Mouse (Mus musculus) thymus, adult 2 months (tissue): ENCODE results near the gene Mrtfa. TPM values are rescaled to one million over a fixed set of nuclear protein-coding genes. Genes with fewer than 3 reads are reported as not detected.

Experiments used
- DNase-seq: peaks from one replicate; pipeline ENCODE4 v3.0.0; 2021
- H3K27ac ChIP-seq: fragments of 200-500 bp; 2 replicates; pipeline ENCODE4 v1.5.1; 2012; ENCODE audit warnings: low read length, control low read depth; ENCODE audit not compliant: control insufficient read depth, insufficient read depth
- H3K27me3 ChIP-seq: fragments of 200-500 bp; 2 replicates; pipeline ENCODE4 v1.6.1; 2012; ENCODE audit warnings: mild to moderate bottlenecking, low read length, moderate library complexity, mixed read lengths; ENCODE audit not compliant: control insufficient read depth, insufficient read depth
- H3K36me3 ChIP-seq: fragments of 200-500 bp; 2 replicates; pipeline ENCODE4 v1.6.1; 2012; ENCODE audit warnings: mild to moderate bottlenecking, low read length, moderate library complexity; ENCODE audit not compliant: control insufficient read depth, insufficient read depth
- H3K4me1 ChIP-seq: fragments of 200-500 bp; replicated peaks from 2 replicates; pipeline ENCODE4 v1.6.1; 2012; ENCODE audit warnings: low read length; ENCODE audit not compliant: control insufficient read depth, insufficient read depth
- H3K4me3 ChIP-seq: fragments of 200-500 bp; 2 replicates; pipeline ENCODE4 v1.5.1; 2012; ENCODE audit warnings: mild to moderate bottlenecking, low read length, control low read depth, moderate library complexity; ENCODE audit not compliant: control insufficient read depth, insufficient read depth
- CTCF ChIP-seq: fragments of 200-500 bp; IDR thresholded peaks from 2 replicates; pipeline ENCODE4 v1.5.1; 2012; ENCODE audit warnings: mild to moderate bottlenecking, control low read depth, low read length, moderate library complexity, borderline replicate concordance; ENCODE audit not compliant: control insufficient read depth, poor library complexity, insufficient read depth; ENCODE audit errors: extremely low read depth
- POLR2A ChIP-seq: fragments of 200-500 bp; IDR thresholded peaks from 2 replicates; pipeline ENCODE4 v1.6.1; 2012; ENCODE audit warnings: mild to moderate bottlenecking, low read length, control low read depth, moderate library complexity; ENCODE audit not compliant: control insufficient read depth, poor library complexity, insufficient read depth; ENCODE audit errors: extremely low read depth
- WGBS: fragments of 180-500 bp; shearing (Covaris S2); methylation state at CpG from one replicate; pipeline ENCODE4 v1.1.7; 2018; 5-methylcytosine and 5-hydroxymethylcytosine counted together
- polyA plus RNA-seq: library from polyadenylated mRNA; depleted of rRNA; stranded (reverse); fragments of >200 nt; gene quantifications from 2 replicates; pipeline ENCODE4 v1.2.3, GENCODE M21; 2012

The Mrtfa gene
- polyA plus RNA-seq, 1 experiment, result 114 TPM

GRCm38 (mm10) chr15:81128155-81128838, 62.3 kb downstream of the Mrtfa start:
- TF ChIP-seq POLR2A, result no peak
- no peak for TF ChIP-seq CTCF
- DNase-seq, result no peak
- H3K27me3 ChIP-seq, result no peaks in the 10 kb centered on the region
- no peak overlapping the region for H3K4me3 ChIP-seq
- no peak overlapping the region for H3K27ac ChIP-seq
- WGBS, result 94% methylated on average over 5 of the region's 5 CpGs
- H3K36me3 ChIP-seq, result no peaks in the 10 kb centered on the region
- H3K4me1 ChIP-seq, result peaks cover 11% of the 10 kb centered on the region

- no peak overlapping the region for H3K27ac ChIP-seq
- DNase-seq, result no peak
- 96% methylated on average over 2 of the region's 2 CpGs for WGBS
- H3K27me3 ChIP-seq, result no peaks in the 10 kb centered on the region
- TF ChIP-seq CTCF, result no peak
- TF ChIP-seq POLR2A, result no peak
- H3K4me1 ChIP-seq, result 0 out of 2 replicates have a peak, but pooled peaks cover 2% of the 10 kb centered on the region
- H3K36me3 ChIP-seq, result no peaks in the 10 kb centered on the region
- H3K4me3 ChIP-seq, result no peak overlapping the region
These were observed 66.3 kb downstream of the Mrtfa start for GRCm38 (mm10) chr15:81124282-81124681.

- Histone ChIP-seq H3K4me1 (0 out of 2 replicates have a peak, but pooled peaks cover 2% of the 10 kb centered on the region), H3K27me3 (no peaks in the 10 kb centered on the region), H3K27ac (no peak overlapping the region), H3K36me3 (no peaks in the 10 kb centered on the region), H3K4me3 (no peak overlapping the region)
- no peak for DNase-seq
- WGBS, result 97% methylated on average over 5 of the region's 5 CpGs
- TF ChIP-seq CTCF, result no peak
- no peak for TF ChIP-seq POLR2A
These were observed 67.4 kb downstream of the Mrtfa start for GRCm38 (mm10) chr15:81123122-81123521.

GRCm38 (mm10) chr15:81122535-81122934, 68.0 kb downstream of the Mrtfa start:
- TF ChIP-seq CTCF (no peak), POLR2A (no peak)
- 75% methylated on average over 4 of the region's 4 CpGs for WGBS
- 0 out of 2 replicates have a peak, but pooled peaks cover 2% of the 10 kb centered on the region for H3K4me1 ChIP-seq

GRCm38 (mm10) chr15:81122078-81122477, 68.5 kb downstream of the Mrtfa start:
- Histone ChIP-seq H3K4me3 (no peak overlapping the region), H3K27ac (no peak overlapping the region), H3K4me1 (0 out of 2 replicates have a peak, but pooled peaks cover 2% of the 10 kb centered on the region), H3K27me3 (no peaks in the 10 kb centered on the region), H3K36me3 (no peaks in the 10 kb centered on the region)
- DNase-seq, result no peak
- WGBS, result 97% methylated on average over 2 of the region's 2 CpGs
- TF ChIP-seq CTCF, result no peak
- TF ChIP-seq POLR2A, result no peak

More at GRCm38 (mm10) chr15:81122535-81122934, 68.0 kb downstream of the Mrtfa start:
- Histone ChIP-seq H3K4me3 (no peak overlapping the region), H3K36me3 (no peaks in the 10 kb centered on the region), H3K27me3 (no peaks in the 10 kb centered on the region), H3K27ac (no peak overlapping the region)
- no peak for DNase-seq

- no peak overlapping the region for H3K4me3 ChIP-seq
- H3K27ac ChIP-seq, result no peak overlapping the region
- TF ChIP-seq CTCF (no peak), POLR2A (no peak)
- 0 out of 2 replicates have a peak, but pooled peaks cover under 1% of the 10 kb centered on the region for H3K4me1 ChIP-seq
- no peak for DNase-seq
- no peaks in the 10 kb centered on the region for H3K27me3 ChIP-seq
- no peaks in the 10 kb centered on the region for H3K36me3 ChIP-seq
- WGBS, result 96% methylated on average over 7 of the region's 7 CpGs
These were observed 69.6 kb downstream of the Mrtfa start for GRCm38 (mm10) chr15:81120946-81121345.
